Mouse (Mus musculus) kidney, adult 9 months (tissue): ENCODE data around the gene Trpm1.
A peak's percentile ranks its signal among the peaks of the same experiment; 100 is the strongest.

Experiments
- DNase-seq: peaks from one replicate; pipeline ENCODE4 v3.0.0; 2022

Gene Trpm1

DNA sequence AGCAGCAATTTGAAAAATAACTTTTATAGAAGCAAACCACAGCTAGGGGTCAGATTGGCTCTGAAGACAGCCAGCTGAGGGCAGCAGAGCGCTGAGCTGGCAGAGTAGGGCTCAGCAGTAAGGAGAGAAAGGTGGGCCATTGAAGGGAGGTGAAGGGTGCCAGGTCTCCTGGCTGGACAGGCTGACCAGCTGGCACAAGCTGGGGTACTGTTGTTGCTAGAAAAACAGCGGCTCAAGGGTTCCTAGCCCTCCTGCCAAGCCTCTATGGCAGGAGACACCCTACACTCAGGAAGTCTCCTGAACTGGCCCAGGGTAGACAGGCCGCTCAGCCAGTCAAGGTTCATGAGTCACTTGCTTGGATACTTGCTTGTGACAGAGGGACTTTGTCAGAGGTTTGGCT, 11.4 kb downstream of the Trpm1 start:
- DNase-seq: peak; percentile 59

DNA sequence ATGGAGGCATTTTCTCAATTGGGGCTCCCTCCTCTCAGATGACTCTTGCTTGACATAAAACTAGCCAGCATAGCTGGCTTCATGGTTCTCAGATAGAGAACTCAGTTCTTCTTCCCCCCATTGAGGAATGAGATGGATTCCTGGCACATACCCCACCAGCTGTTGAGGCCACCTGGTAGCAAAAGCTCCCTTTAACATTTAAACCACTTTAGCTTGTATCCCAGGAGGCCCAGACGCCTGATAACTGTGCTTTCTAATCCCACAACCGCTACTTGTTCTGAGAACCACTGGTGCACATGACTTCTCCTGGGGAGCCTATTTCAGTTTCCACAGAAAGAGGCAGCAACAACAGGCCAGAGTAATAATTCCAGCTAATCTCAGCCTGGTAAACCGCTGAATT, 12.4 kb downstream of the Trpm1 start:
- DNase-seq: no peak

GRCm38 (mm10) chr7:64166724-64167123, 13.1 kb downstream of the Trpm1 start:
- DNase-seq: no peak

DNA sequence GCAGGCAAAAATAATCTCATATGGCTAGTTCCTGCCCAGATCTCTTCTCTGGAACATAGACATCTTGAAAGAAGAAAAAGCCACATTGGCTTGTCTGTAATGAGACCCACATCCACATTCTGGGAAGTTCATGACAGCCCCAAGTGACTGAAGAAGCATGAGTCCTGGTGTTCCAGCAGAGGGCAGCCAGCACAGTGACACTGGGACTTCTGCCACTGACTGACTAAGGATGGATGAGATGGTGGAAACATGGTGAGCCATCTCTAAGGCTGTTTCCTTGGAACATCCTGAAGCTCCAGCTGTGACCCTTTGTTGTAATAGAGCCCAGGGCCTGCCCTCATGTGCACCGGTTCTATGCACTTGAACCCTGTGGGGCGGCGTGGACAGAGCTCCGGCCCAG, 25.7 kb downstream of the Trpm1 start:
- peak; percentile 8 for DNase-seq

- DNase-seq: no peak
Measured at GRCm38 (mm10) chr7:64185203-64185931, 31.7 kb downstream of the Trpm1 start.

- DNase-seq: no peak
Measured at GRCm38 (mm10) chr7:64185932-64186312, 32.3 kb downstream of the Trpm1 start.

DNA sequence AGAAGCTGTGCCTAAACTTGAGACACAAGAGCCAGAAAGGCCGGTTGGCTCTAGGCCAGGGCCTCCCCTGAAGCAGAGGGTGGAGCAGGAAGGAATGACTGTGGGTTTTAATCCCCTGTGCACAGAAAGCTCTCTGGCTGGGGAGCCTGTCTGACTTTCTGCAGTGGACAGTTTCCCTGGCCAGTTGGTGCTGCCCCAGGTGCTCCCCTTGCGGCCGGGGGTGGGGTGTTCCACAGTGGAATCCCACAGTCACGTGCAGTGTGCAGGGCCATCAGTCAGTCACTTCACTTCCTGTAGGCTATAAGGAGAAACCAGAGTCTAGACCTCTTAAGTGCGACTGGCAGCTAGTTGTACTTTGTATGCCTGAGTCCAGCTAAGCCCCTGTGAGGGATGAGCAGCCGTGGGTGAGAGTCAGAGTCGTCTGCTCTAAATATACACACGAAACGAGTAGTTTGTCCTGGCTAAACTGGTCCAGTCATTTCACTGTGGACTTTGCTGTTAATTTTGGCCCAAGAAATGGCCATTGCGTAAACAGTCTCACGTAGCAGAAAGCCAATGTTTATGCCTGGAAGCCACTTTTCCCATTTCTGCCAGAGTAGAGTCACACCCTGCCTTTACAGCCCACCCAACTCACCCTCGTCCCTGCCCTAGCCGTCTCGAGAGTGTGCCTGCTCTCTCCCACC, 38.8 kb downstream of the Trpm1 start:
- peak; percentile 35 for DNase-seq

- DNase-seq: no peak
Measured at GRCm38 (mm10) chr7:64193476-64193875, 39.8 kb downstream of the Trpm1 start.

GRCm38 (mm10) chr7:64196114-64196513, 42.5 kb downstream of the Trpm1 start:
- no peak for DNase-seq

GRCm38 (mm10) chr7:64208700-64209099, 55.1 kb downstream of the Trpm1 start:
- DNase-seq: no peak

GRCm38 (mm10) chr7:64212870-64213269, 59.2 kb downstream of the Trpm1 start:
- no peak for DNase-seq

DNA sequence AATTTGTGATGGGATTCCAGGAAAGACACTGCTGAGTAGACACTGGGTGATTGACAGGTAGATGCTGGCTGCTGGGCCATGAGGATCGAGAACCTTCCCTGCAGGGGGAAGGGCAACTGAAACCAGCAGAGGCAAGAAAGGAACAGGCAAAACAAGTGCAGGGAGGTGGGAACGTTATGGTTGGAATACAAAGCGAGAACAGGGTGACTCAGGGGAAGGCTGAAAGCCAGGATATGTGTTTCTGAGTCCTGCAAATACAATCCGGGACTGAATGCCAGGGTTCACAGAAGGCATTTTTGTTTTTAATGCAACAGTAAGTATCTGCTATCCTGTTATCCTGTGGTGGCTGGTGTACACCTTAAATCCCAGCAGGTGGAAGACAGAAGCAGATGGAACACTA, 60.4 kb downstream of the Trpm1 start:
- DNase-seq: no peak

DNA sequence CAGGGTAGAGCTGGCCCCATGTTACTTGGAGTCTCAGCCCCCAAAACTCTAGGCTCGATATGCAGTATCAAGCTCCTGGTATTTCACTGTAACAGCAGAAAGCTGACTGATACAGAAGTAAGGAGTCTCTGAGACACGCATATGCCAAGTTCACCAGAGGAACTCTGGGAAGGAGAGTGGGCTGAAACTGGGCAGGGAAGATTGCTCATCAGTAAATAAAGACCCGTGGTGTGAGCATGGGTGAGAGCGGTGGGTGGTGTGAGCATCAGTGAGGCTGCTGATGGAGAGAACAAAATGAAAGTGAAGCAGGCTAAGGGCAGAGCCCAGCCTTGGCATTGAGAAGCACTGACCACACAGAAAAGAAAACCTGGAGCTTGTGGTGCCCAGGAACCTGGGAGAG, 62.0 kb downstream of the Trpm1 start:
- no peak for DNase-seq

GRCm38 (mm10) chr7:64217428-64217827, 63.8 kb downstream of the Trpm1 start:
- no peak for DNase-seq

- DNase-seq: no peak
Measured at GRCm38 (mm10) chr7:64219765-64220164, 66.1 kb downstream of the Trpm1 start.

- no peak for DNase-seq
Measured at GRCm38 (mm10) chr7:64223215-64223614, 69.6 kb downstream of the Trpm1 start.

GRCm38 (mm10) chr7:64226339-64227194, 72.9 kb downstream of the Trpm1 start:
- DNase-seq: no peak

DNA sequence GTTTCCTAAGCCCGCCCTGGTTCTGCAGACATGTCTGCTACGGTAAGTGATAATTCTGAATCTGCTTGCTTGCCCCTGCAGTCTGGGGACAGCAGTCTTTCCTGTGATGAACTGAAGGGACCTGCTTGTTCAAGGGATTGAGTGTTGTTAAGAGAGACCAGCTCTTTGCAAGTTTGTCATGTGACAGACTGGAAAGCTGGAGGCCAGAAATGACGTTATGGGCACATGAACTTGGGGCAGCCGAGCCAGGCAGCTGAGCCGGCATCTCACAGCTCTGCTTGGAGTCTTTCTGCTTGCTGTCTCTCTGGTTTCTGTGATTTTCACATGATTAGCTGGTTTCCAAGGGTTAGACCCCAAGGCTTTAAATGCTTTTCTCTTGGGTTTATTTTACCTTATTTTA, 74.0 kb downstream of the Trpm1 start:
- no peak for DNase-seq

GRCm38 (mm10) chr7:64228300-64228699, 74.7 kb downstream of the Trpm1 start:
- no peak for DNase-seq

DNA sequence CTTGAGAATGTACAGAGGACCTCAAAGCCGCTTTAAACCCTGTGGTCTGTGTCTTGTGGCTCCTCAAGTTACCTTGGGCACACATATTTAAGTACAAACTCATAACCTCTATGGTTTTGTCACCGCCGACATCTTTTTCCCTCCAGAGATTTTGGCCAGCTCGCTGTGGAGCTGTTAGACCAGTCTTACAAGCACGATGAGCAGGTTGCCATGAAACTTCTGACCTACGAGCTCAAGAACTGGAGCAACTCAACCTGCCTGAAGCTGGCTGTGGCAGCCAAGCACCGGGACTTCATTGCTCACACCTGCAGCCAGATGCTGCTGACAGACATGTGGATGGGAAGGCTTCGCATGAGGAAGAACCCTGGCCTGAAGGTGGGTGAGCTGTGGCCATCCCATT, 76.3 kb downstream of the Trpm1 start:
- DNase-seq: no peak

GRCm38 (mm10) chr7:64231001-64231400, 77.4 kb downstream of the Trpm1 start:
- DNase-seq: no peak

DNA sequence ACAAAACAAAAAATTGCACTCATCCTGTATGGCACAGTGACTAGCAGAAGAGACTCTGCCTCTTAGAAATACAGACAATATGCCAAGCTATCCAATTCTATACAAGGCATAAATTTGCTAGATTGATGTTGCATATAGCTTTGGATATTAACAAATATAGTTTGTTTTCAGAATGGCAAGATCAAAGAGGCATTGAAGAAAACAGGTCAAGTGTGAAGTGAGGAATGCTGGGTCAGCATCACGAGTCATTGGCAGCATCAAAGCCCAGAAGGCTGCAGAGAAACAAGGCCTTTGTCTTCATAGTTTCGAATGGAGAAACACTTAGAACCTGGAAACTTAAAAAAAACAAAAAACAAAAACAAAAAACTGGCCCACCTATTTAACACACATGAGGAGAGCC, 78.4 kb downstream of the Trpm1 start:
- DNase-seq: no peak

GRCm38 (mm10) chr7:64234310-64234820, 80.7 kb downstream of the Trpm1 start:
- DNase-seq: no peak

- no peak for DNase-seq
Measured at GRCm38 (mm10) chr7:64236521-64236920, 82.9 kb downstream of the Trpm1 start.
